8 mouse cellular contexts compared by ENCODE assay signal in genomic region chr8:69848951-69849350, GRCm38 (mm10). TPM values are rescaled to one million over a fixed set of nuclear protein-coding genes. Genes with fewer than 3 reads are reported as not detected.
DNase-seq lines count a peak whose midpoint lies in the region.

No protein-coding gene starts in this region.

- DNase-seq in NIH3T3 (ENCODE audit: low read depth) (peak; percentile 91), MN1 (ENCODE audit: low spot score) (no peak)
- peak; percentile 19 for DNase-seq in c-Kit-positive CD71-positive TER-119-positive erythroid progenitor cells, embryonic 14.5 days (ENCODE audit: low spot score)
- DNase-seq in heart, postnatal 4 days = peak; percentile 64
- peak; percentile 79 for DNase-seq in lung, postnatal 25 days (ENCODE audit: low spot score)
- no peak for DNase-seq in frontal cortex, postnatal 36 days (ENCODE audit: low spot score in 2 of 2)
- DNase-seq in cerebellum, adult 9-11 months = no peak
- DNase-seq in cerebellum, adult 11-12 months = no peak

RNA-seq across cellular contexts. Expression of gene Pbx4, which starts 16.7 kb away (rescaled TPM):
- total RNA-seq in heart, postnatal 4 days (2021) = 1 to 10 TPM; 1.1 to 1.2 TPM

RNA-seq across cellular contexts. Expression of gene Lpar2, which starts 26.7 kb away (rescaled TPM):
- 1 to 10 TPM in 1 of 2 experiments, under 1 TPM in 1; 0.91 to 1.1 TPM for total RNA-seq in heart, postnatal 4 days (2021)

RNA-seq across cellular contexts. Expression of gene Cilp2, which starts 38.5 kb away (rescaled TPM):
- under 1 TPM; 0.50 to 0.74 TPM for total RNA-seq in heart, postnatal 4 days (2021)

RNA-seq across cellular contexts. Expression of gene Gmip, which starts 40.5 kb away (rescaled TPM):
- 1 to 10 TPM; 6.1 to 8.1 TPM for total RNA-seq in heart, postnatal 4 days (2021)

RNA-seq across cellular contexts. Expression of gene Tssk6, which starts 53.0 kb away (rescaled TPM):
- under 1 TPM in 1 of 2 experiments, not detected in 1; 0.33 TPM for total RNA-seq in heart, postnatal 4 days (2021)

Comparison
In these comparisons a context has a peak if more than half of its experiments do, and no peak if none do; other contexts are left out.
1. DNase-seq: peak in NIH3T3 (single experiment), c-Kit-positive CD71-positive TER-119-positive erythroid progenitor cells, embryonic 14.5 days (single experiment), heart, postnatal 4 days (single experiment) and lung, postnatal 25 days (single experiment); none in frontal cortex, postnatal 36 days (0 of 2), cerebellum, adult 9-11 months (single experiment), MN1 (single experiment) and cerebellum, adult 11-12 months (single experiment).